Mouse (Mus musculus) ES-Bruce4 (cell line): ENCODE data around the gene Taf5l. TPM values are rescaled to one million over a fixed set of nuclear protein-coding genes. Genes with fewer than 3 reads are reported as not detected.
"Not testable (repeated sequence)": the region's sequence is repeated elsewhere in the genome, so short reads cannot be mapped to it uniquely, and the experiment has no call there.

Experiments used
- H3K27ac ChIP-seq: 2 replicates; pipeline ENCODE4 v1.5.1; 2012; ENCODE audit warnings: low read length, inconsistent platforms; ENCODE audit not compliant: insufficient read depth
- H3K27me3 ChIP-seq: 2 replicates; pipeline ENCODE4 v1.6.1; 2012; ENCODE audit warnings: mild to moderate bottlenecking, low read length, inconsistent platforms; ENCODE audit not compliant: control insufficient read depth, poor library complexity, insufficient read depth, severe bottlenecking
- H3K36me3 ChIP-seq: 2 replicates; pipeline ENCODE4 v1.6.1; 2012; ENCODE audit warnings: inconsistent platforms, mild to moderate bottlenecking, low read length, moderate library complexity; ENCODE audit not compliant: control insufficient read depth, poor library complexity, insufficient read depth, severe bottlenecking
- H3K4me1 ChIP-seq: one replicate; pipeline ENCODE4 v1.8.1; 2011; ENCODE audit warnings: low read length; ENCODE audit not compliant: control insufficient read depth, insufficient read depth
- H3K4me3 ChIP-seq: 2 replicates; pipeline ENCODE4 v1.5.1; 2011; ENCODE audit warnings: low read depth, mild to moderate bottlenecking, low read length
- H3K9ac ChIP-seq: 2 replicates; pipeline ENCODE4 v1.6.1; 2012; ENCODE audit warnings: low read depth, mild to moderate bottlenecking, inconsistent platforms; ENCODE audit not compliant: poor library complexity, severe bottlenecking
- H3K9me3 ChIP-seq: replicated peaks from 2 replicates; pipeline ENCODE4 v1.6.1; 2012; ENCODE audit warnings: mild to moderate bottlenecking, low read length, inconsistent platforms; ENCODE audit not compliant: control insufficient read depth, poor library complexity, insufficient read depth, severe bottlenecking
- CTCF ChIP-seq: IDR thresholded peaks from one replicate; pipeline ENCODE4 v1.8.1; 2011; ENCODE audit warnings: low read depth, low read length
- EP300 ChIP-seq: IDR thresholded peaks from 2 replicates; pipeline ENCODE4 v1.6.1; 2011; ENCODE audit warnings: low read depth, low read length; ENCODE audit not compliant: insufficient read depth
- POLR2A ChIP-seq: IDR thresholded peaks from one replicate; pipeline ENCODE4 v1.8.1; 2011; ENCODE audit warnings: low read length; ENCODE audit not compliant: insufficient read depth
- polyA plus RNA-seq: library from polyadenylated mRNA; stranded (reverse); fragments of >200 nt; gene quantifications from 2 replicates; pipeline ENCODE4 v1.2.4, GENCODE M21; 2011; ENCODE audit warnings: low read depth; ENCODE audit not compliant: missing spikeins, insufficient read depth, insufficient read length

Taf5l gene
- polyA plus RNA-seq, 1 experiment = 62.3 TPM

DNA sequence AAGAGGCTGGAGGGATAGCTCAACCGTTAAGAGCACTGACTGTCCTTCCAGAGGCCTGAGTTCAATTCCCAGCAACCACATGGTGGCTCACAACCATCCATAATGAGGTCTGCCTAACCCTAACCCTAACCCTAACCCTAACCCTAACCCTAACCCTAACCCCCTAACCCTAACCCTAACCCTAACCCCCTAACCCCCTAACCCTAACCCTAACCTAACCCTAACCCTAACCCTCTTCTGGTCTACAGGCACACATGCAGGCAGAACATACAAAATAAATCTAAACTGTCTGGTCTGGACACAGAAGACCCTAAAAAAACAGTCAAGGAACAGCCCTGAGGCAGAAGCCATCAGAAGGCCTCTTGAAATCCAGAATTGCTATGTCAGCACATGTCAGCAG lies 59.8 kb downstream of the Taf5l start:
- Histone ChIP-seq H3K27ac (no peak overlapping the region), H3K9ac (no peak overlapping the region), H3K36me3 (peaks cover 3% of the 10 kb centered on the region; the same call in 1 of the 2 replicates), H3K4me3 (no peak overlapping the region), H3K27me3 (no peaks in the 10 kb centered on the region), H3K9me3 (no peaks in the 10 kb centered on the region), H3K4me1 (no peaks in the 10 kb centered on the region)
- TF ChIP-seq POLR2A (no peak), CTCF (no peak), EP300 (no peak)

DNA sequence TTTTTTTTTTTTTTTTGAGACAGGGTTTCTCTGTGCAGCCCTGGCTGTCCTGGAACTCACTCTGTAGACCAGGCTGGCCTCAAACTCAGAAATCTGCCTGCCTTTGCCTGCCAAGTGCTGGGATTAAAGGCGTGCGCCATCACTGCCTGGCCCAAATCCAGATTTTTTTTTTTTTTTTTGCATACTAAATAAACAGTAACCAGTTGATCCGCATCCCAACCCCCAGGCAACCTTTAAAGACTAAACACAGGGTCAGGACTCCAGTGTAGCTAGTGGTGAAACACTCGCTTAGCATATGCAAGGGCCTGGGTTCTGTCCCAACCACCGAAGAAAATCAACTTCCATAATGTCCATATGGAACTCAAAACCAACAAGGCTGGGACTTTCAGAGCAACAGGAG lies 60.6 kb downstream of the Taf5l start:
- not testable (repeated sequence) for H3K9me3 ChIP-seq, H3K36me3 ChIP-seq, H3K27me3 ChIP-seq, H3K27ac ChIP-seq, H3K9ac ChIP-seq, H3K4me1 ChIP-seq, H3K4me3 ChIP-seq

DNA sequence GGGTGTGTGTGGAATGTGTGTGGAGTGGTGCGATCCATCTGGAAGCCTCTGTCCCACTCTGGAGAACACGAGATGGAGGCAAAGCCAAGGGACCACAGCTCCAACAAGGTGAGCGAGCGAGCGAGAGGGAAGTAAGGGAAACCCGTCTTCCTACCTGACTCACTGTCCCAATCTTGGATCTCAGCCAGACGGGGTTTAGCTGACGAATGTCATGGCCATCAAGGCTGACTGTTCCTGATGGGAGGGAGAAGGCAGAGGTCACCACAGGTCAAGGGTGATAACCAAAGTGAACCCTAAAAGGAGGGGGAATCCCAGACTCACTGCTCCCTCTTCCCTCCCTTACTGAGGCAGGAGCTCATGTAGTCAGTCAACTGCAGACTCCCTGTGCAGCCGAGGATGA lies 61.1 kb downstream of the Taf5l start:
- no peak overlapping the region for H3K27ac ChIP-seq
- no peak overlapping the region for H3K9ac ChIP-seq
- H3K4me3 ChIP-seq = no peak overlapping the region
- no peaks in the 10 kb centered on the region for H3K27me3 ChIP-seq
- H3K9me3 ChIP-seq = no peaks in the 10 kb centered on the region
- no peak for TF ChIP-seq EP300
- TF ChIP-seq CTCF = no peak
- TF ChIP-seq POLR2A = no peak
- no peaks in the 10 kb centered on the region for H3K36me3 ChIP-seq
- H3K4me1 ChIP-seq = no peaks in the 10 kb centered on the region

DNA sequence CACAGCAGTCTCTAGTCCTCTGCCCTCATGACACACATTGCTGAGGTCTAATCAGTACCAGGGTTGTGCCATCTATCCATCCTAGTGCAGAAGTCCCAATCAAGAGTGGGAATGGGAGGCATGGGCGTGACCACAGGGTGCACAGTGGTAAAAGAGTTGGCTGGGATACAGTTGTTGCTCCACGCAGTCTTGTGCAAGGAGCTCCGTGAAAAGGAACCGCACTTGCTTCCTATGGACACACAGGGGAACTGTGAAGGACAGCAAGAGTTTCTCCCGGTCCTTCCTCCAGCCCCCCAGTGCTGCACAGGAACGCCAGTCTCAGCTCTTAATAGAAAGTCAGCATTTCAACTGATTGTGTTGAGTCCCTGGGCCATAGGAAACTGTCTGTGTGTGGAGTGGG lies 61.7 kb downstream of the Taf5l start:
- Histone ChIP-seq H3K36me3 (no peaks in the 10 kb centered on the region), H3K27ac (no peak overlapping the region), H3K27me3 (no peaks in the 10 kb centered on the region), H3K9ac (no peak overlapping the region), H3K4me1 (no peaks in the 10 kb centered on the region), H3K4me3 (no peak overlapping the region), H3K9me3 (no peaks in the 10 kb centered on the region)
- TF ChIP-seq EP300 = no peak
- no peak for TF ChIP-seq POLR2A
- TF ChIP-seq CTCF = no peak

DNA sequence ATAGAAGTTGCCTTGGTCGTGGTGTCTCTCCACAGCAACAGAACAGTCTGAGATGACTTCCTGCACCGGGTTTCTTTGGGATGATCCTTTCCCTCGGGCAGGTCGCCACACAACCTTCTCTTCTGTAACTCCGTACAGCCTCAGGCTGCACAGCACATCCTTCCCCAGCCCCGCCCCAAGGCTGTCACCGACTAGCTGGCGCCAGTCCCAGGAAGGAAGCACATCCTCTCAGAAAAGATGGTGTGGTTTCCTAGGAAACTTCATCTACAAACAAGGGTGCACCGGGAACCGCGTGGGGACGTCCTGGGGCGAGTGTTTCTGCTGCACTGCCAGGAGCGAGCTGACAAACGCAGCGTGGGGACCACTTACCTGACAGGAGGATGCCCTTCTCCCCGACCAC lies 63.1 kb downstream of the Taf5l start:
- H3K27me3 ChIP-seq = no peaks in the 10 kb centered on the region
- TF ChIP-seq EP300 (no peak), CTCF (no peak), POLR2A (no peak)
- no peak overlapping the region for H3K4me3 ChIP-seq
- H3K4me1 ChIP-seq = no peaks in the 10 kb centered on the region
- H3K27ac ChIP-seq = no peak overlapping the region
- no peaks in the 10 kb centered on the region for H3K9me3 ChIP-seq
- no peaks in the 10 kb centered on the region for H3K36me3 ChIP-seq
- H3K9ac ChIP-seq = no peak overlapping the region

DNA sequence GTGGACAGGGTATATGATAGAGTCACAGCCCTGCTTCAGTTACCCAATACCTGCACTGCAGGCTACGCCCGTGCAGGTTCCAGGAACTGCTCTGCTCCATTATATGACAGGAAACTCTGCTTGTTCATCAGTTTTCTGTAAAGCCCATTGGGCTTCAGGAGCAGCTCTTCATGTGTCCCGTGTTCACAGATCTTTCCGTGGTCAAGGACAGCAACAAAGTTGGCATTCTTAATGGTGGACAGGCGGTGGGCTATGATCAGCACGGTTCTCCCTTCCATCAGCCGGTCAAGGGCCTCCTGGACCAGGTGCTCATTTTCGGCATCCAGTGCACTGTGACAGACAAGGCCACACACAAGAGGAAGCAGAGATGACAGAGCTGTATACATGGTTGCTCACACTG lies 67.0 kb downstream of the Taf5l start:
- Histone ChIP-seq H3K36me3 (no peaks in the 10 kb centered on the region), H3K4me1 (no peaks in the 10 kb centered on the region), H3K27ac (no peak overlapping the region), H3K4me3 (no peak overlapping the region), H3K9me3 (no peaks in the 10 kb centered on the region), H3K9ac (no peak overlapping the region), H3K27me3 (no peaks in the 10 kb centered on the region)
- no peak for TF ChIP-seq POLR2A
- no peak for TF ChIP-seq EP300
- TF ChIP-seq CTCF = no peak
